Mouse (Mus musculus) limb, embryonic 10.5 days (tissue): Measurements from ENCODE around the gene Ubac2. TPM values are rescaled to one million over a fixed set of nuclear protein-coding genes. Genes with fewer than 3 reads are reported as not detected.
A peak's percentile ranks its signal among the peaks of the same experiment; 100 is the strongest.

ENCODE experiments used
- DNase-seq: peaks from one replicate; pipeline ENCODE4 v3.0.0-alpha.2; 2017; ENCODE audit warnings: low spot score
- H3K27ac ChIP-seq: fragments of 300-500 bp; sonication (generic); 2 replicates; pipeline ENCODE4 v1.5.1; 2016; ENCODE audit warnings: mild to moderate bottlenecking
- H3K27me3 ChIP-seq: fragments of 300-500 bp; sonication (generic); 2 replicates; pipeline ENCODE4 v1.6.1; 2016; ENCODE audit warnings: low read depth, mild to moderate bottlenecking; ENCODE audit not compliant: poor library complexity, severe bottlenecking
- H3K36me3 ChIP-seq: fragments of 300-500 bp; sonication (generic); 2 replicates; pipeline ENCODE4 v1.6.1; 2016; ENCODE audit warnings: mild to moderate bottlenecking, moderate library complexity
- H3K4me1 ChIP-seq: fragments of 300-500 bp; sonication (generic); 2 replicates; pipeline ENCODE4 v1.6.1; 2016
- H3K4me3 ChIP-seq: fragments of 300-500 bp; sonication (generic); 2 replicates; pipeline ENCODE4 v1.5.1; 2016; ENCODE audit warnings: mild to moderate bottlenecking, moderate library complexity
- H3K9me3 ChIP-seq: fragments of 300-500 bp; sonication (generic); replicated peaks from 2 replicates; pipeline ENCODE4 v1.6.1; 2016; ENCODE audit warnings: mild to moderate bottlenecking
- WGBS: fragments of 180-500 bp; shearing (Covaris S2); methylation state at CpG from one replicate; pipeline ENCODE4 v1.1.7; 2016; 5-methylcytosine and 5-hydroxymethylcytosine counted together
- polyA plus RNA-seq: library from polyadenylated mRNA; unstranded; fragments of >200 nt; fragmentation: Nextera tagmentation; extraction: Ambion mirVana; gene quantifications from 2 replicates; pipeline ENCODE4 v1.2.1, GENCODE M21; 2016

Gene Ubac2
- polyA plus RNA-seq, 1 experiment from 2014 or later, result 73.4 TPM

- no peak for DNase-seq
- peaks cover 20% of the 10 kb centered on the region for H3K4me1 ChIP-seq
- 0 out of 2 replicates have a peak overlapping the region, but pooled peaks have one; percentile 25 for H3K27ac ChIP-seq
- no peaks in the 10 kb centered on the region for H3K27me3 ChIP-seq
- no peak overlapping the region for H3K4me3 ChIP-seq
- H3K36me3 ChIP-seq, result peaks cover 34% of the 10 kb centered on the region
- 84% methylated on average over 14 of the region's 14 CpGs for WGBS
- H3K9me3 ChIP-seq, result no peaks in the 10 kb centered on the region
Measured at GRCm38 (mm10) chr14:122013417-122013951, 135.1 kb downstream of the Ubac2 start.

- no peak for DNase-seq
- Histone ChIP-seq H3K4me1 (peaks cover 20% of the 10 kb centered on the region), H3K4me3 (no peak overlapping the region), H3K27me3 (no peaks in the 10 kb centered on the region), H3K9me3 (no peaks in the 10 kb centered on the region), H3K36me3 (peaks cover 33% of the 10 kb centered on the region), H3K27ac (no peak overlapping the region)
- WGBS, result 49% methylated on average over 2 of the region's 2 CpGs
Measured at GRCm38 (mm10) chr14:122017958-122018357, 139.5 kb downstream of the Ubac2 start.

- Histone ChIP-seq H3K36me3 (peaks cover 37% of the 10 kb centered on the region), H3K4me1 (peaks cover 14% of the 10 kb centered on the region; the same call in 1 of the 2 replicates), H3K4me3 (no peak overlapping the region), H3K27ac (no peak overlapping the region), H3K27me3 (no peaks in the 10 kb centered on the region), H3K9me3 (no peaks in the 10 kb centered on the region)
- DNase-seq, result no peak
- WGBS, result 90% methylated on average over 2 of the region's 2 CpGs
Measured at GRCm38 (mm10) chr14:122019389-122019788, 141.0 kb downstream of the Ubac2 start.

GRCm38 (mm10) chr14:122020567-122020966 lies 142.1 kb downstream of the Ubac2 start:
- Histone ChIP-seq H3K27ac (no peak overlapping the region), H3K36me3 (peaks cover 34% of the 10 kb centered on the region), H3K27me3 (no peaks in the 10 kb centered on the region), H3K4me3 (no peak overlapping the region), H3K9me3 (no peaks in the 10 kb centered on the region), H3K4me1 (peaks cover 14% of the 10 kb centered on the region; the same call in 1 of the 2 replicates)
- 97% methylated on average over 6 of the region's 6 CpGs for WGBS
- DNase-seq, result no peak

GRCm38 (mm10) chr14:122023054-122023453 lies 144.6 kb downstream of the Ubac2 start:
- Histone ChIP-seq H3K27me3 (no peaks in the 10 kb centered on the region), H3K9me3 (no peaks in the 10 kb centered on the region), H3K4me1 (peaks cover 7% of the 10 kb centered on the region; the same call in 1 of the 2 replicates), H3K36me3 (peaks cover 32% of the 10 kb centered on the region), H3K27ac (no peak overlapping the region), H3K4me3 (no peak overlapping the region)
- 90% methylated on average over 1 of the region's 1 CpGs for WGBS
- no peak for DNase-seq

- Histone ChIP-seq H3K27ac (no peak overlapping the region), H3K27me3 (no peaks in the 10 kb centered on the region), H3K4me3 (no peak overlapping the region), H3K4me1 (no peaks in the 10 kb centered on the region), H3K36me3 (peaks cover 30% of the 10 kb centered on the region), H3K9me3 (no peaks in the 10 kb centered on the region)
- no peak for DNase-seq
Measured at GRCm38 (mm10) chr14:122023928-122024327, 145.5 kb downstream of the Ubac2 start.

GRCm38 (mm10) chr14:122028926-122029745 lies 150.7 kb downstream of the Ubac2 start:
- Histone ChIP-seq H3K27me3 (no peaks in the 10 kb centered on the region), H3K9me3 (no peaks in the 10 kb centered on the region), H3K4me1 (no peaks in the 10 kb centered on the region), H3K36me3 (no peaks in the 10 kb centered on the region), H3K27ac (no peak overlapping the region), H3K4me3 (no peak overlapping the region)
- WGBS, result 94% methylated on average over 11 of the region's 11 CpGs
- no peak for DNase-seq

- no peaks in the 10 kb centered on the region for H3K9me3 ChIP-seq
- H3K4me1 ChIP-seq, result no peaks in the 10 kb centered on the region
- no peak overlapping the region for H3K4me3 ChIP-seq
- no peaks in the 10 kb centered on the region for H3K27me3 ChIP-seq
- no peaks in the 10 kb centered on the region for H3K36me3 ChIP-seq
- DNase-seq, result no peak
- WGBS, result 92% methylated on average over 4 of the region's 4 CpGs
- no peak overlapping the region for H3K27ac ChIP-seq
Measured at GRCm38 (mm10) chr14:122029851-122030250, 151.4 kb downstream of the Ubac2 start.

GRCm38 (mm10) chr14:122032045-122032444 lies 153.6 kb downstream of the Ubac2 start:
- Histone ChIP-seq H3K36me3 (no peaks in the 10 kb centered on the region), H3K27me3 (no peaks in the 10 kb centered on the region), H3K4me3 (no peak overlapping the region), H3K9me3 (no peaks in the 10 kb centered on the region), H3K4me1 (no peaks in the 10 kb centered on the region), H3K27ac (no peak overlapping the region)
- WGBS, result 85% methylated on average over 2 of the region's 2 CpGs
- no peak for DNase-seq

GRCm38 (mm10) chr14:122034451-122034850 lies 156.0 kb downstream of the Ubac2 start, which contains the start of gene Timm8a2:
Timm8a2 (plus strand) TSS chr14:122034674.
- no peak within 1 kb of the TSS for H3K27ac ChIP-seq
- WGBS, result 94% methylated on average over 13 of the region's 13 CpGs
- H3K9me3 ChIP-seq, result no peaks in the 10 kb centered on the region
- no peak for DNase-seq
- no peaks in the 10 kb centered on the region for H3K4me1 ChIP-seq
- H3K27me3 ChIP-seq, result no peaks in the 10 kb centered on the region
- no peak within 1 kb of the TSS for H3K4me3 ChIP-seq
- no peaks in the 10 kb centered on the region for H3K36me3 ChIP-seq

- Histone ChIP-seq H3K36me3 (no peaks in the 10 kb centered on the region), H3K9me3 (no peaks in the 10 kb centered on the region), H3K27ac (no peak overlapping the region), H3K4me1 (no peaks in the 10 kb centered on the region), H3K27me3 (no peaks in the 10 kb centered on the region), H3K4me3 (no peak overlapping the region)
- no peak for DNase-seq
- WGBS, result 98% methylated on average over 1 of the region's 1 CpGs
Measured at GRCm38 (mm10) chr14:122035181-122035580, 156.8 kb downstream of the Ubac2 start.

GRCm38 (mm10) chr14:122035860-122036259 lies 157.4 kb downstream of the Ubac2 start:
- Histone ChIP-seq H3K27ac (no peak overlapping the region), H3K4me1 (no peaks in the 10 kb centered on the region), H3K9me3 (no peaks in the 10 kb centered on the region), H3K27me3 (no peaks in the 10 kb centered on the region), H3K4me3 (no peak overlapping the region), H3K36me3 (no peaks in the 10 kb centered on the region)
- no peak for DNase-seq
- WGBS, result 98% methylated on average over 2 of the region's 2 CpGs

- Histone ChIP-seq H3K27me3 (no peaks in the 10 kb centered on the region), H3K36me3 (no peaks in the 10 kb centered on the region), H3K4me3 (no peak overlapping the region), H3K4me1 (no peaks in the 10 kb centered on the region), H3K9me3 (no peaks in the 10 kb centered on the region), H3K27ac (no peak overlapping the region)
- WGBS, result 89% methylated on average over 13 of the region's 13 CpGs
- DNase-seq, result no peak
Measured at GRCm38 (mm10) chr14:122038874-122039647, 160.6 kb downstream of the Ubac2 start.
